11 mouse cellular contexts compared by ENCODE assay signal in genomic region chr4:117984993-117985587, GRCm38 (mm10). TPM values are rescaled to one million over a fixed set of nuclear protein-coding genes. Genes with fewer than 3 reads are reported as not detected.
A peak's percentile ranks its signal among the peaks of the same experiment; 100 is the strongest.
DNase-seq lines count a peak whose midpoint lies in the region; ATAC-seq lines count a peak whose summit lies in the region.
"Had no signal": no experiment of that assay in that cellular context is flagged by ENCODE, and none has a peak within 500 bp of the region (broad histone marks: within the 10 kb centered on the region; RNA-seq: fewer than 3 reads in every experiment).

No protein-coding gene starts in this region.

- H3K9ac ChIP-seq in embryonic facial prominence, embryonic 14.5 days (ENCODE audit: low read depth, low read length), result no peak overlapping the region
- no peak overlapping the region for H3K9ac ChIP-seq in kidney, embryonic 16.5 days (replicated peaks; ENCODE audit: low read length)
- no peak overlapping the region for H3K9ac ChIP-seq in intestine, embryonic 16.5 days (ENCODE audit: low read depth, low read length)
- H3K9ac ChIP-seq: hindbrain, embryonic 13.5 days had no signal

- H3K36me3 ChIP-seq in embryonic facial prominence, embryonic 14.5 days (ENCODE audit: control insufficient read depth, insufficient read depth, low read length), result no peaks in the 10 kb centered on the region
- 0 out of 2 replicates have a peak, but pooled peaks cover 2% of the 10 kb centered on the region for H3K36me3 ChIP-seq in embryonic facial prominence, embryonic 10.5 days (replicated peaks)
- H3K36me3 ChIP-seq in kidney, embryonic 16.5 days (ENCODE audit: insufficient read depth, low read length), result no peaks in the 10 kb centered on the region
- H3K36me3 ChIP-seq in intestine, embryonic 16.5 days (ENCODE audit: control insufficient read depth, insufficient read depth, low read length), result no peaks in the 10 kb centered on the region
- H3K36me3 ChIP-seq: hindbrain, embryonic 13.5 days had no signal

- H3K4me2 ChIP-seq in embryonic facial prominence, embryonic 14.5 days (ENCODE audit: low read depth, low read length), result no peak overlapping the region
- no peak overlapping the region for H3K4me2 ChIP-seq in kidney, embryonic 16.5 days (replicated peaks; ENCODE audit: low read depth, low read length)
- no peak overlapping the region for H3K4me2 ChIP-seq in intestine, embryonic 16.5 days (ENCODE audit: low read depth, low read length)
- H3K4me2 ChIP-seq: hindbrain, embryonic 13.5 days had no signal

- no peak overlapping the region for H3K4me3 ChIP-seq in embryonic facial prominence, embryonic 14.5 days (ENCODE audit: low read depth, low read length)
- H3K4me3 ChIP-seq in embryonic facial prominence, embryonic 10.5 days, result no peak overlapping the region
- H3K4me3 ChIP-seq in kidney, embryonic 16.5 days (ENCODE audit: low read length), result no peak overlapping the region
- no peak overlapping the region for H3K4me3 ChIP-seq in intestine, embryonic 16.5 days (ENCODE audit: low read length)
- H3K4me3 ChIP-seq: hindbrain, embryonic 13.5 days had no signal

- DNase-seq in embryonic facial prominence, embryonic 14.5 days (ENCODE audit: low spot score), result peak; percentile 75
- DNase-seq in embryonic facial prominence, embryonic 10.5 days (ENCODE audit: low spot score), result no peak
- DNase-seq in kidney, adult 11 months, result no peak
- peak; percentile 87 for DNase-seq in brain, adult 2 months (ENCODE audit: low read depth, low spot score)
- no peak for DNase-seq in ovary, postnatal 14 days (ENCODE audit: low spot score)
- no peak for DNase-seq in layer of hippocampus, adult 18-20 months (ENCODE audit: low spot score in 2 of 2)
- DNase-seq: B cell, adult 2 months had no signal

- WGBS in embryonic facial prominence, embryonic 14.5 days, result 56% methylated on average over 8 of the region's 8 CpGs
- WGBS in embryonic facial prominence, embryonic 10.5 days, result 84% methylated on average over 8 of the region's 8 CpGs
- WGBS in kidney, embryonic 16.5 days, result 53% methylated on average over 8 of the region's 8 CpGs
- WGBS in intestine, embryonic 16.5 days, result 57% methylated on average over 8 of the region's 8 CpGs

- H3K27me3 ChIP-seq in embryonic facial prominence, embryonic 14.5 days (replicated peaks; ENCODE audit: control insufficient read depth, insufficient read depth, low read length), result no peaks in the 10 kb centered on the region
- no peaks in the 10 kb centered on the region for H3K27me3 ChIP-seq in embryonic facial prominence, embryonic 10.5 days (replicated peaks; ENCODE audit: low read depth, poor library complexity, severe bottlenecking)
- H3K27me3 ChIP-seq in kidney, embryonic 16.5 days (ENCODE audit: insufficient read depth, low read length), result no peaks in the 10 kb centered on the region
- H3K27me3 ChIP-seq in intestine, embryonic 16.5 days (replicated peaks; ENCODE audit: control insufficient read depth, insufficient read depth, low read length), result no peaks in the 10 kb centered on the region
- H3K27me3 ChIP-seq: hindbrain, embryonic 13.5 days had no signal

- ATAC-seq in embryonic facial prominence, embryonic 14.5 days (ENCODE audit: low read depth), result no peak
- peak; percentile 39; the same call in 1 of the 2 replicates for ATAC-seq in kidney, embryonic 16.5 days (ENCODE audit: low FRiP score, low TSS enrichment)
- ATAC-seq in intestine, embryonic 16.5 days, result peak; percentile 68

- peaks cover 7% of the 10 kb centered on the region; the same call in 1 of the 2 replicates for H3K4me1 ChIP-seq in embryonic facial prominence, embryonic 14.5 days (ENCODE audit: control insufficient read depth, insufficient read depth, low read length)
- peaks cover 11% of the 10 kb centered on the region; the same call in 1 of the 2 replicates for H3K4me1 ChIP-seq in embryonic facial prominence, embryonic 10.5 days
- peaks cover 27% of the 10 kb centered on the region for H3K4me1 ChIP-seq in kidney, embryonic 16.5 days (ENCODE audit: insufficient read depth, low read length)
- H3K4me1 ChIP-seq in intestine, embryonic 16.5 days (ENCODE audit: control insufficient read depth, insufficient read depth, low read length), result peaks cover 8% of the 10 kb centered on the region; the same call in 1 of the 2 replicates

- no peaks in the 10 kb centered on the region for H3K9me3 ChIP-seq in embryonic facial prominence, embryonic 14.5 days (ENCODE audit: control insufficient read depth, low read length)
- H3K9me3 ChIP-seq in embryonic facial prominence, embryonic 10.5 days, result no peaks in the 10 kb centered on the region
- H3K9me3 ChIP-seq in kidney, embryonic 16.5 days (ENCODE audit: low read length), result no peaks in the 10 kb centered on the region
- no peaks in the 10 kb centered on the region for H3K9me3 ChIP-seq in intestine, embryonic 16.5 days (ENCODE audit: control insufficient read depth, low read length)
- H3K9me3 ChIP-seq: hindbrain, embryonic 13.5 days had no signal

- H3K27ac ChIP-seq in embryonic facial prominence, embryonic 14.5 days (replicated peaks; ENCODE audit: low read depth, low read length), result no peak overlapping the region
- H3K27ac ChIP-seq in embryonic facial prominence, embryonic 10.5 days (replicated peaks), result no peak overlapping the region
- peak overlapping the region; percentile 67 for H3K27ac ChIP-seq in kidney, embryonic 16.5 days (ENCODE audit: low read length)
- peak overlapping the region; percentile 53 for H3K27ac ChIP-seq in intestine, embryonic 16.5 days (ENCODE audit: low read length)
- H3K27ac ChIP-seq: hindbrain, embryonic 13.5 days had no signal

RNA-seq across cellular contexts. Expression of gene Artn, which starts 55.5 kb away (rescaled TPM):
- polyA plus RNA-seq in embryonic facial prominence, embryonic 14.5 days (2014; fragmentation: Nextera tagmentation; extraction: Ambion mirVana), result 2.1 and 2.8 TPM in 2 replicates
- polyA plus RNA-seq in embryonic facial prominence, embryonic 10.5 days (2016; fragmentation: Nextera tagmentation; extraction: Ambion mirVana), result 3.1 and 6.7 TPM in 2 replicates
- 3.0 and 3.5 TPM in 2 replicates for polyA plus RNA-seq in kidney, embryonic 16.5 days (2015; fragmentation: Nextera tagmentation; extraction: Ambion mirVana)
- polyA plus RNA-seq in intestine, embryonic 16.5 days (2015; fragmentation: Nextera tagmentation; extraction: Ambion mirVana), result 3.7 and 5.2 TPM in 2 replicates
- 1 to 10 TPM; 1.4 to 1.7 TPM for total RNA-seq in layer of hippocampus, adult 18-20 months (2021)
- total RNA-seq: megakaryocyte, adult 5-6 weeks had no signal

Comparison
In these comparisons a context has a peak if more than half of its experiments do, and no peak if none do; other contexts are left out.
1. DNase-seq: peak in embryonic facial prominence, embryonic 14.5 days (single experiment) and brain, adult 2 months (single experiment); none in embryonic facial prominence, embryonic 10.5 days (single experiment), kidney, adult 11 months (single experiment), ovary, postnatal 14 days (single experiment) and layer of hippocampus, adult 18-20 months (0 of 2).
2. H3K27ac ChIP-seq: peak in kidney, embryonic 16.5 days (single experiment) and intestine, embryonic 16.5 days (single experiment); none in embryonic facial prominence, embryonic 14.5 days (single experiment) and embryonic facial prominence, embryonic 10.5 days (single experiment).